Mouse (Mus musculus): ENCODE results near the gene Elavl3.

Gene Elavl3

GRCm38 (mm10) chr9:22057031-22057517 lies 5.3 kb upstream of the Elavl3 start:
- DNase-seq: peak; percentile 68

DNA sequence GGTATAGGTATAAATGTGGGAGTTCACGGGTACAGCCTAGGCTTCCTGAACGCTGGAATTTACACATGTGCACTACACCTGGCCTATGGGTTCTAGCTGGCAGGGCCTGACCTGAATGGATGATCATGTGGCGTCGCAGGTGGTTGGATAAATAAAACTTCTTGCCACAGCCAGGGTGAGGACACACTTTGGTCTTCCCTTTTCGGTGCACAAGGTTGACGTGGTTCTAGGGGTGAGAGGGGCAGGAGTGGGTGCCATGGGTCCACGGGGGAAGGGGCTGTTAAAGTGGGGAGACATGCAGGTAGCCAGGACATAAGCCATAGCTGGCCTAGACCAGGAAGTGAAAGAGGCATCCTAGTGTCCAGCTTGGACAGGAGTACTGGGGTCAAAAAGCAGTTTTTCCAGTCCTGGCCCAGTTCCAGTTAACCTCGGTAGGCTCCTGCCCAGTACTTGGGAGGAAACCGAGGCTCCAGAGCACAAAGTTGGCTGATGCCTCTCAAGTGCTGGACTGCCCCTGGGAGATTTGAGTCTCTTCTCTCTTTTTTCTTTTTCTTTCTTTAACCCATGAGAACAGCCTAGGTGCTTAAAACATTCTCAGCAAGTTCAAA lies 4.6 kb upstream of the Elavl3 start:
- DNase-seq: peak; percentile 59

GRCm38 (mm10) chr9:22055713-22056112 lies 3.9 kb upstream of the Elavl3 start:
- peak; percentile 68 for DNase-seq

DNA sequence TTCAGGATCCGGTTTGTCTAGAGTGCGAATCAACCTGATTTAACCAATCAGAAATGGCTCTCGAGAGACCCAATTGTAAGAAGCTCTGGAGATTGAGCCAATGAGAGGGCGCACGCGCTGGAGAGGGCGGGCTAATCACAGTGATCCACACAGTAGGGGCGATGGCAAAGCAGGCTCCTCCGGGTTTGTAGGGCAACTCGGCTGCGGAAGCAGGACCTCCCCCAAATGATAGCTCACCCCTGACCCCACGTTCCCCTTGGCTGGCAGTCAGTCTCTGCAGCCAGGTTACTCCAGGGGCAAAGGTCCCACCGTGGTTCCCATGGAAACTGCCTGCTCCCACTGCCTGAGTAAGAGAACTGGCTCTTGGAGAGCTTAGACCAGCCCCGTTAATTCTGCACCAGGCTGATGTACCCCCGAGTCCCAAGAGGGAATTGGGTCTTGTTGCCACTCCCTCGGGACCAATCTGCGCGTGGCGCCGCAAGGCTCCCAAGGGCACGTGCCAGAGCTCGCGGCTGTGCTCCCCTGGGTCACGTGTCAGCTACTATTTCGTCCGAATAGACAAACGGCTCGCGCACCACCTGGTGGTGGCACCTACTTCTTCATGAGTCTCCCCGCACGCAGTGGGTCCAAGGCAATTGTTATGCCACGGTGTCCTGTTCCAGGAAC lies 2.7 kb upstream of the Elavl3 start:
- peak; percentile 88 for DNase-seq

DNA sequence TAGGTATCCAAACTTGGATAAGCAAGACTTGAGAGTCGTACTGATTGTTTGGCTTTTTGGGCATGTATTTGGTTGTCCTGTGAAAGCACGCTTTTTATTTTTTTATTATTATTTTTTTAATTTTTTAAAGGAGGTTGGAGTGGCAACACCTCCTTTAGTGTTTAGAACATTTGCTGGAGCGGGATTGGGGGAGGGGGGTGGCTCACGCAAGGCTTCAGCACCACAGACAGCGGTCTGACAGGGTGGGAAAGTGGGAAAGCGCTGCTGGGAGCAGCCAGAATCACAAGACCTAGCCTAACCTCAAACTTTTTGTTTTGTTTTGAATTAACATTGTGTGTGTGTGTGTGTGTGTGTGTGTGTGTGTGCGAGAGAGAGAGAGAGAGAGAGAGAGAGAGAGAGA lies 1.8 kb upstream of the Elavl3 start:
- peak; percentile 43 for DNase-seq

DNA sequence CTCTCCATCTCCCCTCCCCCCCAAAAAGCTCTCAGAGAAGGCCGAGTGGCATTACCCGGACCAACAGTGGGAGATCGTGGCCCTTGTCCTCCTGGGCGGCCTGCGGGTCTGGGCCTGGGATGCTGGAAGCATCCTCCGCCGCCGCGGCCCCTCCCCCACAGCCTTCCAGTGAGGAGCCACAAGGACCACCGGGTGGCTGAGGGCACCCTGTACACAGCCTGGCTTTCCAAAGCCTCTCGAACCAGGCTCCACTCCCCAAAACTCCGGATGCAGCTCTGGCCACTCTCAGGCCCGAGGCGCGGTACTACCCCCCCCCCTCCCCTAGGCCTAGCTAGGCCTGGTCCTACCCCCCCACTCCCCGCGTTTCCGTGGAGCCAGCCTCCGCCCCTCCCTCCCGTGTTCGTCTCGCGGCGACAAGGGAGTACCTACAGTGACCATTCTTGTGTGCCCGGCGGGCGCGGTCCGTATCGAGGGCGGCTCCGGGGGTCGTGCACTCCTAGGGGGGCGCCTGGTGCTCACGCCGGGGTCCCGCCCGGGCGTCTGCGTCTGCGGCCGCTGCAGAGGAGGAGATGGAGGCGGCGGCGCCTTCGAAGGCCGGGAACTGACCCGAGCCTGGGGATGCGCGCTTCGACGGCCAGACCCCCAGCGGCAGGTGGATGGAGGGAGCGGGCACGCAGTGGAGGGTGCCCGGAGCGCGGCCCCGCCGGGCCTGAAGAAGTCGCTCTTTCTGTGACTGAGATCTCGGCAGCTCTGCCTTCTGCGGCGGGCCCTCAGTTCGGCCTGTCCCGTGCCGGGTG lies 464 bp downstream of the Elavl3 start:
- peak; percentile 79 for DNase-seq

DNA sequence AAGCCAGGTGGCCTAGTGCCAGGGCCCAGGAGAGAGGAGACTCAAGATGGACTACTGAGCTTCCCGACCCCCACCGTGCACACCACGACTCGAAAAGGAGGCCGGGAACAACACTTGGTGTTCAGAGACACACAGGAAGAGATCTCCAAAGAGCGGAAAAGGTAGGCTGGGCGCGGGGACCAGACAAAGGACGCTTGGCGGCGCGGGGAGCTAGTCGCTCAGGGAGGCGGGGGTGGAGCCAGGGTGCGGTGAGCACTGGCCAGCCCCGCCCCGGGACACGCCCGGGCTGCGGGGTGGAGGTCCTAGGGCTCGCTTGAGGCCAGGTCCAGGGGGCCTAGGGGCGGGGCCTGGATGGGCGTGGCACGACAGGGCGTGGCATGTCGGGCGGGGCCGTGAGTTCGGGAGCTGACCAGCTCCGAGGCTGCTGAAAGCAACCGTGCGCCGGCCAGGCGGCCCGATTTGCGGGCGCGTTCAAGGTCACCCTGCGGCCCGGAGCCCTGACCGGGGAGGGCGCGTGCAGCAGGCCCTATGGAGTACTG lies 1.4 kb downstream of the Elavl3 start:
- DNase-seq: peak; percentile 92

DNA sequence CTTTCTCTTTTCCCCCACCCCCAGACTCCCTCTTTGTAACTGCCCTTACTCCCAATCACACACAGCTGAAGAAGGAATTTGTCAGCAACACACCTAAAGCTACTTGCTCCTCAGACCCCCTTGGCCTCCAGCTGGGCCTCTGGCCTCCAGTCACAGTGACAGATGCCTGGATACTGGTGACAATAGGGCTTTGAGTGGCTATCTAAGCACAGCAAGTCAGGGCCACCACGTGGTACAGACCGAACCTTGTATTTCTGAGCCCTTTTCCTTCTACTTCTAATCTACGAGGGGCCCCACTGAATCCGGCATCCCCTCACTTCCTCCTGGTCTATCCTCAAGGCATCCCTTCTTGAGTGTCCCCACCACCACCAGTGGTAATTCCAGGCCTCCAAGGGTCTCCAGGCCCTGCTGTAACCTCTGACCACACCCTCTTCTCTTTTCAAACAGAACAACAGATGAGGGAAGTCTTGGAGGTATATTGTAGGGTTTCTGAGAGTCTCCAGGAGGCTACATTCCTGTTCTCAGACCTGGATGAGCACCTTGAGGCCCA lies 2.0 kb downstream of the Elavl3 start:
- DNase-seq: peak; percentile 74

GRCm38 (mm10) chr9:22049315-22049714 lies 2.5 kb downstream of the Elavl3 start:
- peak; percentile 67 for DNase-seq

GRCm38 (mm10) chr9:22047329-22047728 lies 4.5 kb downstream of the Elavl3 start:
- peak; percentile 41 for DNase-seq

DNA sequence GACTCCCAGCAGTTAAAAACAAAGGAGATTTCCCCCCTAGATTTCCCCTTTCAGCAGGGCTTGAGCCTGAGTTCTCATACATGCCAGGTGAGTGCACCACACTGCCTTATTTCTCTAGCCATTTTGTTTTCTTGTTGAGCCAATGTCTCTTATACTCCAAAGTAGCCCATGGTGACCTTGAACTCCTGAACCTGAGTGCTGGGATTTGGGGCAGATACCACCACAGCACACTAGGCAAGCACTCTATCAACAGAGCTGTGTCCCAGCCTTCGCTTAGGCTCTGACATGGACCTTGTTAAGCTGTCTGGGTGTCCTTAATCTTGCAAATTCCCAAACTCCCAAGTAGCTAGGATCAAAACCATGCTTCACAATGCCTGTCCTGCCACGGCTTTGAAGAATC lies 10.0 kb downstream of the Elavl3 start:
- no peak for DNase-seq

- no peak for DNase-seq
Measured at GRCm38 (mm10) chr9:22037826-22038225, 14.0 kb downstream of the Elavl3 start.

- no peak for DNase-seq
Measured at GRCm38 (mm10) chr9:22035300-22036044, 16.4 kb downstream of the Elavl3 start.

DNA sequence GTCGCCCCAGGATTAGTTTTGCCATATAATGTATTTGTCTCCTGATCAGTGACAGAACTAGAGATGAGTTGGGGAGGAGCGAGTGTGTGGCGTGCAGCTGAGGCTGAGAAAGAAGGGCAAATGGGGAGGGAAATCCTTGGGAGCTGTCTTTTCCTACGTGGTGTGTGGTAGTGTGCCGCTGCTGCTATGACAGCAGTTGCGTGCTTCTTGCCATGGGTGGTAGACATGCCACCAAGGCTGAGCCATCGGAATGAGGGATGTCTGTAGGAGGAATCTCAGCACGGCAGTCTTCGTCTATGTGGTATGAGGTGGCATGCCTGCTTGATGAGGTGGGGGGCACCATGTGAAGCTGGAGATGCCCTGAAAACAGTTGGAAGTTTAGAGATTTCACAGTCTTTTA lies 21.4 kb downstream of the Elavl3 start:
- no peak for DNase-seq

DNA sequence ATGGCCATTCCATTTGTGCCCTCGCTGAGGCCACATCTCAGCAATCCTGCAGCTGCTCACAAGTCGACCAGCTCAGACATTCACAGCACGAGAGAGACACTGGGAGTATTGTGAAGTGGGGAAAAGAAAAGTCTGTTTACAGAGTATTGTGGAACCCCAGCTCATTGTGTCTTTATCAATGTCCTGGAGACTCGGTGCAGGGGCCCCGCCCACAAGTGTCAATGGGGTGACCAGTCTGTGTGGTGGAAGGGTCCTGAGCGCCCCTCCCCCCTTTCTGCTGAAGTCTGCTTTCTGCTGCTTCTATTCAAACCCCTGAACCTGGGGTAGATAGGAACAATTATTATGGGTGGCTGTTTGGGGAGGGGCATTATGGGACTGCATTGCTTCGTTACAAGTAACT lies 23.4 kb downstream of the Elavl3 start:
- DNase-seq: no peak

GRCm38 (mm10) chr9:22024592-22024991 lies 27.2 kb downstream of the Elavl3 start:
- no peak for DNase-seq

GRCm38 (mm10) chr9:22017208-22017825 lies 34.5 kb downstream of the Elavl3 start:
- DNase-seq: peak; percentile 77

GRCm38 (mm10) chr9:22016245-22016644 lies 35.6 kb downstream of the Elavl3 start:
- no peak for DNase-seq

GRCm38 (mm10) chr9:22012731-22013130 lies 39.1 kb downstream of the Elavl3 start:
- DNase-seq: peak; percentile 55

GRCm38 (mm10) chr9:22011055-22011454 lies 40.8 kb downstream of the Elavl3 start:
- DNase-seq: no peak

DNA sequence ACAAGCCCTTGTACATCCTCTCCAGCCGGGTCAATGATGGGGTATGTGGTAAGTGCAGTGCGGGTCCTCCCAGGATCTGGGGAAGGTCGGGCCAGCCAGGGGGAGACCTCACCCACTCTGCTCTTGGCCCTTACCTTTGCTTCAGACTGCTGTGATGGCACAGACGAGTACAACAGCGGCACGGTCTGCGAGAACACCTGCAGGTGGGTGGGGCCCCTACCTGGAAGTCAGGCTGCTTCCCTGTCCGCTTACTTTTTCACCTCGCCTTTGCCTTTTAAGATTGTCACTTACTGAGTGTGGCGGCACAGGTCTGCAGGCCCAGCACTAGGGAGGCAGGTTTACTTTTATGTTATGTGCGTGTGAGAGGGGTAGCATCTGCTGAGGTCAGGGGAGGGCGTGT lies 47.3 kb downstream of the Elavl3 start:
- DNase-seq: peak; percentile 60

DNA sequence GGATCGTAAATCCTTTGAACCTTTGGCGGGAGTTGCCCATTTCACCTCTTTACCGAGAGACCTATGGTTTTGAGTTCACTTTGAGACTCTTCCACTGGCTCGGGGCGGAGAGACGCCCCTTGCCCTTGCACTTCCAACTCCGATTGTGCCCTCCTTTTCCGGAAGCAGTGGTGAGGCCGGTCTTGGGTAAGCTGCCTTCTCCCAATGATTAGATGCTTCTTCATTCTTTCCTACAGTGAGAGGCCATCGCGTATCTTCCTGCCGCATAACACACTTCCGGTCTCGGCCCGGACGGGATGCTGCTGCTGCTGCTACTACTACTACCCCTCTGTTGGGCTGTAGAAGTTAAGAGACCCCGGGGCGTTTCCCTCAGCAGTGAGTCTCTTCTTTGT lies 48.7 kb downstream of the Elavl3 start:
- DNase-seq: no peak

All from cerebellum, adult 11-12 months (tissue).